Mouse (Mus musculus): ENCODE data around the gene Ciao2a.

- no peak for TF ChIP-seq ZNF384 (IDR thresholded peaks at IDR 0.05; ENCODE audit: low read depth, low read length)
- no peak for TF ChIP-seq MAFK (IDR thresholded peaks at IDR 0.05; ENCODE audit: insufficient read depth, low read depth, low read length)
- TF ChIP-seq HCFC1 (IDR thresholded peaks at IDR 0.05; ENCODE audit: borderline replicate concordance, insufficient read depth, low read length): no peak
- TF ChIP-seq ZC3H11A (IDR thresholded peaks at IDR 0.05; ENCODE audit: borderline replicate concordance, low read depth, low read length): no peak
Measured at GRCm38 (mm10) chr9:66123648-66124047, 2.8 kb upstream of the Ciao2a start.

Measured in ES-E14 (cell line).